Mouse (Mus musculus) c-Kit-positive CD71-positive TER-119-positive erythroid progenitor cells, embryonic 14.5 days (primary cell): ENCODE data around the gene 6430548M08Rik.

Experiments
- DNase-seq: peaks from one replicate; pipeline ENCODE4 v3.0.0-alpha.2; 2013; ENCODE audit warnings: low spot score

Gene 6430548M08Rik

GRCm38 (mm10) chr8:120143911-120144651 lies 30.1 kb downstream of the 6430548M08Rik start:
- no peak for DNase-seq

- no peak for DNase-seq
Observed at GRCm38 (mm10) chr8:120144652-120145301, 30.8 kb downstream of the 6430548M08Rik start.

DNA sequence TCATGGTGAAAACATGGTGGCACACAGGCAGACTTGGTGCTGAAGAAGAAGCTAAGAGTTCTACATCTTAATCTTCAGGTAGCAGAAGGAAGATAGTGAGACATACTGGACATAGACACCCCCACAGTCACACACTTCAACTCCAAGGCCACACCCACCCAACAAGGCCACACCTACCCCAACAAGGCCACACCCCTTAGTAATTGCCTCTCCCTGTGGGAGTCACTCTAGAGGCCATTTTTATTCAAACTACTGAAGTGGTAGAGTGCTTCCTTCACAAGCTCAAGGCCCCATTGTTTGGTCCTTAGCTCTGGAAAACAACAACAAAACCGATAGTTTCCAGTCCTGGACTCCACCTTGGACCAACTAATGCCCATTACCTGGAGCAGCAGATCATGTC lies 32.1 kb downstream of the 6430548M08Rik start:
- no peak for DNase-seq

DNA sequence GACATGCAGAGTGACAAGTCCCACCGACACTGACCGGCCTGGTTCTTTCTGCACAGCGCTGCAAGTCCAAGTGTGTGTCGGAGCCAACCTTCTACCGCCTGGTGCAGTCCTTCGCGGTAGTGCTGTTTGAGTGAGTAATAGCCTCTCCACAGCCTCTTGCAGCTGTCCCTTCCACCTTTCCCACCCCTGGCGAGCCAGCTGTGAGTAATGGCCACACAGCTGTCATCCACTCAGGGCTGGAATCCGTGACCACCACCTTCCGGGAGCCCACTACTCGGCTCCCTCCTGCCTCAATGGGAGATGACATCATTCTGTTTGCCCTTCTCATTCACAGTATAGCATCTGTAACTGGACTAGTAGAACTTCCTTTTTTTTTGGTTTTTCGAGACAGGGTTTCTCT lies 36.1 kb downstream of the 6430548M08Rik start:
- DNase-seq, result no peak

DNA sequence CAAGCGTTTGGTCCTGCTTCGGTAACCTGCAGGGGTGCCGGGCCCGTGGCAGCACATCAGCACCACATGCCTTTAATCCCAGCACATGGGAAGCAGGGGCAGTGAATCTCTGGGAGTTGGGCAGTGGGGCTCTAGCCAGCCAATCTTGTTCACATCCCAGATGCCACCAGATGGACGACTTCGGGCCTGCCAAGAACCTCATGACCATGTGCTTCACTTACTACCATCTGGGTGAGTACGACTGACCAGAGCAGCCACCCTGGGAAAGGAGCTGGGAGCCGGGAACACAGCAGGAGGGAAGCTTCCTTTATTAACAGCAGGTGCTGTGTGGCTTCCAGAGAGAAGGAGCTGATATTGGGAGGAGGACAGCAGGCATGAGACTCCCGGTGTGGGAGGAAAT lies 37.2 kb downstream of the 6430548M08Rik start:
- DNase-seq, result no peak

GRCm38 (mm10) chr8:120152636-120153035 lies 38.7 kb downstream of the 6430548M08Rik start:
- DNase-seq, result no peak

DNA sequence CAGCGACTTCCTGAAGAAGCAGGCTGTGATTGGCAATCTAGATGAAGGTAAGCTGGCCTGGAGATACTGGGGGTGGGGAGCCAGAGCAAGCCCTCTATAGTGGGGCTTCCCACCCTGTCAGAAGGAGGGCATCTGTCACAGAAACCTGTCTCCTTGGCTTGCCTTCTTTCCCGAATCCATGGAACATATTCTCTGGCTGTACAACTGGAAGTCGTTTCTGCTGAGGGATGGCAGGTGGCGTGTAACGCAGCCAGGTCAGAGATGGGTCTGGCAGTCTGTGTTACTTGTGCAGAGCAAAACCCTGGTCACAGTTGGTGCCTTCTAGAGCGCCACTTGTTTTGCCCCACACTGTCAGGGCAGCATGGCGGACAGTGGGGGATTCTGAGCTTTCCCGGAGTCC lies 46.4 kb downstream of the 6430548M08Rik start:
- no peak for DNase-seq

DNA sequence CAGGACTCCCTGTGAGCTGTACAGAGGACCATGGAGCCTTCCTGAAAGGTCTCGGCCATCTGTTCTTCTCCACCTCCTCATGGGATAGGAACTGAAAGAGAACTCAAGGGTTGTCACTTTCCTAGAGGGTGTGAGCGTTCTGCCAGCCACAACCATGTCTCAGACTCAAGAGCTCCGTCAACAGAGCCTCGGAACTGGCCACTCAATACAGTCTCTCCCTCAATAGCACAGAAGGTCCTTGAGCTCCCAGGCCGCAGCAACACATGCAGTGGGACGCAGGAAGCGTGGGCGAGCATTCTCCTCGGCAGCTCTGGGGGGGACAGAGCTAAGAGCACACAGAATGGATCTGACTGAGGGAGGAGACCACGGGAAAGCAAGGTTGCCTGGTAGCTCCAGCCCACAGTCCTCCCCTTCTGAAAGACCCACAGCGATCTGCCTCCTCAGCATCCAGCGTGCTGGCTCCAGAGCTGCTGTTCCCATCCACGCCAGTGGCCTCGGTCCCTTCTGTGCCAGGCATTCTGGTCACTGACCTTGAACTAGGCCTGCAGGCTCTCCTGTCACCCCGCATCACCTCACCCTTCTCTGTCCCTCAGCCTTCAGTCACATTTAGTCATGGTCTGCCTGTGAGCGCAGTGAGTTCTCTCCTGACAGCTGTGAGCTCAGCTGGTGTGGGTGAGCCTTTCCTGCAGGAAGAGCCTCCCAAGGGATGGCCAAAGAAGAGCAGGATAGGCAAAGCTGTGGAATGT lies 47.9 kb downstream of the 6430548M08Rik start:
- no peak for DNase-seq

GRCm38 (mm10) chr8:120162404-120162752 lies 48.4 kb downstream of the 6430548M08Rik start:
- no peak for DNase-seq

DNA sequence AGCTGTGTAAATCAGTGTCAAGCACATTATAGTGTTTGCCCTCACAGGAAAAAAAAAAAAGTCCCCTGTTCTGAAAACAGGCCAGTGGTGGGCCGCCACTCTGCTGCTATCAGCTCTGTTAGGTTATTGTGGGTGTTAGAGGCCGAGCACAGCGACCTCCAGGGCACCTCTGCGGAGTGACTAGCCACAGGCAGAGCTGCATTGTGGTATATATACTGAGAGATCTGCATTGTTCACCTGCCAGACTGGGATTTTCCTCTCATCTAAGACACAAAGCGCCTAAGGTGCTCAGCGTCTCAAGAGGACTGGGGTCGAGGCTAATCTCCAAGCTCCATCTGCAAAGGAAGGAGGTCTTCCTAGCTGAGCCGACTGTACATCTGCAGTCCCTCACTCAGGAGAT lies 49.4 kb downstream of the 6430548M08Rik start:
- DNase-seq, result no peak

GRCm38 (mm10) chr8:120164026-120164425 lies 50.1 kb downstream of the 6430548M08Rik start:
- no peak for DNase-seq

- DNase-seq, result no peak
Observed at GRCm38 (mm10) chr8:120167136-120167535, 53.2 kb downstream of the 6430548M08Rik start.

- DNase-seq, result no peak
Observed at GRCm38 (mm10) chr8:120167821-120168220, 53.9 kb downstream of the 6430548M08Rik start.

- no peak for DNase-seq
Observed at GRCm38 (mm10) chr8:120169119-120169518, 55.2 kb downstream of the 6430548M08Rik start.

DNA sequence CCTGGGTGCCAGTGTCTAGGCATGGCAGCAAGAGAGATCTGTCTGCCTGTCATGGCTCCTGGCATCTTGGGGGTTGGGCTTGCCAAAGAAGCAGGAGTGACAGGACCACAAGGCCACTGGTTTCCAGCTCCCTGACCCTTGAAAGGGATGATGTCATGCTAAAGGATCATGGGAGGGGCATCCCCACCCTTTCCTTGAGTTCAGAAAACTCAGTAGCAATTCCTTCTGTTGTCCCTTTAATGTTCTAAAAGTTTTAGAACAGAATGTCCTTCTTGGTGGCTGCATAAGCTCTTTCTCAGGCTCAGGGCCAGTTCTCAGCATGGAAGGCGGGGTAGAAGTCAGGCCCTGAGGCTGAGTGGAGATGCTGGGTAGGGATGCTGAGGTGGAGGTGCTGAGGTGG lies 59.2 kb downstream of the 6430548M08Rik start:
- no peak for DNase-seq

GRCm38 (mm10) chr8:120174606-120175005 lies 60.7 kb downstream of the 6430548M08Rik start:
- DNase-seq, result no peak

DNA sequence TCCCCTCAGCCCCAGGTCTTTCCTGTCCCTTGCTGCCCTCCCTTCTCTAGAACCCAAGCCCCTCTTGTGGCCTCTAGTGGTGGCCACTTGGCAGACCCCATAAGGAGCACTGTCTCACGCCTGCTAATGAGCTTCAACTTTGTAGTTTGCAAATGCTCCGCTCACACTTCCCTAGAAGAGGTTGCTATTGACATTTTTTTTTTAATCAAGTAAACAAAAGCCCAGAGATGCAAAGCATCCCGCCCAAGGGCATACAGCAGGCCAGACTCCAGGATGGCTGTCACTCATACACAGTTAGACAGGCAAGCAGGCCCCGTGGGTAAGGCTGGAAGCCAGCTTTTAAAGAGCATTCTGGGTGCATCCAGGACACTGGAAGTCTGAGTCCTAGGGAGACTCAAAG lies 62.7 kb downstream of the 6430548M08Rik start:
- no peak for DNase-seq

- DNase-seq, result no peak
Observed at GRCm38 (mm10) chr8:120177318-120178123, 63.6 kb downstream of the 6430548M08Rik start, which contains the start of gene Fam92b. Gene Fam92b (minus strand): TSS chr8:120177466.

GRCm38 (mm10) chr8:120178124-120178514 lies 64.2 kb downstream of the 6430548M08Rik start:
- DNase-seq, result no peak

GRCm38 (mm10) chr8:120179027-120179431 lies 65.1 kb downstream of the 6430548M08Rik start:
- DNase-seq, result peak; percentile 77

DNA sequence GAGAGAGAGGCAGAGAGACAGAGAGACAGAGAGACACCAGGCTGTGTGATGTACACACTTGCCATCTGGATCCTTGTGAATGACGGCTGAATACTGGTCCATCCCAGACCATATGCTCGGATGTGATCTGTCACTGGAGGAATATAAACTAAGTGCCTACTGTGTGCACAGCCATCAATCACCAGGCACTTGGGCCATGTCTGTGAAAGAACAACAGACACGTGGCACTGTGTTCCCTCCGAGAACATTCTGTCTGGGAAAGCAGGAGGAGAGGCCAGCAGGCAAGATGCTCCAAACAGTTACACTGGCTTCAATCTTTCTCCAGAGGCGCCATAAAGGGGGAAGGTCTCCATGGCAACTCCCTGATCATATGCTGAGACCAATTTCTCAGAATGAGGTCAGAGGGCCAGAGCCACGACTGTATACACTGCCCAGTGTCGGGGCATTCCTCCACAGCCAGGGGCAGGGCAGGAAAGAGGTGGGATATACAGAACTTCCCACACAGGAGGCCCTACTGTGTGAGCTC lies 66.6 kb downstream of the 6430548M08Rik start:
- DNase-seq, result no peak

DNA sequence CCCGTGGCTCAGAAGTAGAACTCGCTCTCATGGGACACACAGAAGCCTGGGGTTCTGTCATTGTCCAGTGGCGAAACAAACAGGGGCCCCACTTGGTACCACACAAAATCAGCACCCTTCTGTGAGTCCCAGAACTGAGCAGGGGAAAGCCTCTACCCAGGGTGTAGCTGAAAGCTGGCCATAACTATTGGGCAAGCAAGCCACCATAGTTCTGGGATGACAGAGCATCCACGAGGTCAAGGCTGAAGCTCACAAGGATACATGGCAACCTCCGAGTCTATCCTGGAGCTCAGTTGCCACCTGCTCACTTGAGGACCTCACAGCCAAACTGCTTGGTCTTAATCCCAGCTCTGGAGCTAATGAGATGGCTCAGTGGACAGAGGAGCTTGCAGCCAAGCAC lies 67.3 kb downstream of the 6430548M08Rik start:
- DNase-seq, result no peak
